ENCODE assay signal across 14 mouse cellular contexts in genomic region chr8:78627793-78628192, GRCm38 (mm10).
"Had no signal": no experiment of that assay in that cellular context is flagged by ENCODE, and none has a peak within 500 bp of the region (broad histone marks: within the 10 kb centered on the region; RNA-seq: fewer than 3 reads in every experiment).

No protein-coding gene starts in this region.

- DNase-seq: kidney, adult 8-10 months; kidney, postnatal 36 days; layer of hippocampus, adult 9-11 months; layer of hippocampus, postnatal 36 days; left cerebral cortex, postnatal 4 days; lung, adult 18-20 months; right cerebral cortex, postnatal 4 days; spleen, adult 18-20 months; thymus, adult 2 months; thymus, postnatal 25 days had no signal

- H3K9ac ChIP-seq: limb, embryonic 13.5 days; liver, embryonic 14.5 days had no signal

- H3K27me3 ChIP-seq: limb, embryonic 13.5 days had no signal

- H3K27ac ChIP-seq: limb, embryonic 13.5 days; liver, embryonic 14.5 days; stomach, postnatal 0 days had no signal

- ATAC-seq: intestine, embryonic 16.5 days had no signal

- H3K4me3 ChIP-seq: limb, embryonic 13.5 days had no signal

- H3K9me3 ChIP-seq: limb, embryonic 13.5 days had no signal

- H3K4me2 ChIP-seq: limb, embryonic 13.5 days had no signal
